Mouse (Mus musculus): ENCODE data around the gene 1700014D04Rik. TPM values are rescaled to one million over a fixed set of nuclear protein-coding genes. Genes with fewer than 3 reads are reported as not detected.

1700014D04Rik gene
- total RNA-seq, 2 experiments from 2014 or later = 1.0 to 1.1 TPM

GRCm38 (mm10) chr13:59695781-59696180, 50.8 kb downstream of the 1700014D04Rik start:
- no peak for DNase-seq (ENCODE audit: low spot score in 2 of 2)

GRCm38 (mm10) chr13:59694008-59694407, 52.5 kb downstream of the 1700014D04Rik start, which contains the start of gene 4921517D22Rik:
Gene 4921517D22Rik, minus strand, starts transcription at chr13:59694108.
- intact Hi-C loops (cut with DNase I) = no loop called here
- DNase-seq (ENCODE audit: low spot score in 2 of 2) = no peak

More at GRCm38 (mm10) chr13:59695781-59696180, 50.8 kb downstream of the 1700014D04Rik start:
- intact Hi-C loops (cut with DNase I) = no loop called here

- intact Hi-C loops (cut with DNase I) = no loop called here
- no peak for DNase-seq (ENCODE audit: low spot score in 2 of 2)
These were observed 55.1 kb downstream of the 1700014D04Rik start for GRCm38 (mm10) chr13:59691478-59691877.

Other genes with a start within 250 kb of the 1700014D04Rik start
- gene Agtpbp1, start 161.5 kb downstream of the 1700014D04Rik start, total RNA-seq (2021) = 100 to 1,000 TPM; 326 to 365 TPM
- 10 to 100 TPM; 89.8 to 98.0 TPM for gene Naa35, start 161.5 kb downstream of the 1700014D04Rik start, total RNA-seq (2021)
- 10 to 100 TPM; 15.5 to 15.6 TPM for gene Golm1, start 70.9 kb downstream of the 1700014D04Rik start, total RNA-seq (2021)
- not detected for gene 4921517D22Rik, start 52.6 kb downstream of the 1700014D04Rik start, total RNA-seq (2021)
- under 1 TPM; 0.13 to 0.18 TPM for gene Spata31d1a, start 36.4 kb downstream of the 1700014D04Rik start, total RNA-seq (2021)
- gene Spata31d1b, start 34.5 kb downstream of the 1700014D04Rik start, total RNA-seq (2021) = not detected
- gene Spata31d1d, start 15.0 kb downstream of the 1700014D04Rik start, total RNA-seq (2021) = under 1 TPM in 1 of 2 experiments, not detected in 1; 0.08 TPM
- 100 to 1,000 TPM; 119 to 121 TPM for gene Isca1, start 23.1 kb upstream of the 1700014D04Rik start, total RNA-seq (2021)
- gene Gm49354, start 35.5 kb upstream of the 1700014D04Rik start, total RNA-seq (2021) = not detected
- gene Tut7, start 76.4 kb upstream of the 1700014D04Rik start, total RNA-seq (2021) = 10 to 100 TPM; 60.9 to 66.6 TPM